Mouse (Mus musculus) neural tube, embryonic 15.5 days (tissue): ENCODE results near the gene Rack1. TPM values are rescaled to one million over a fixed set of nuclear protein-coding genes. Genes with fewer than 3 reads are reported as not detected.
"Not testable (repeated sequence)": the region's sequence is repeated elsewhere in the genome, so short reads cannot be mapped to it uniquely, and the experiment has no call there.

Experiments used
- ATAC-seq: fragments of 200-750 bp; cut with Nextera tagmentation; 2 replicates; pipeline ENCODE4 v1.8.0; 2017; ENCODE audit warnings: mild to moderate bottlenecking, moderate TSS enrichment, moderate library complexity; ENCODE audit not compliant: low FRiP score
- H3K27ac ChIP-seq: fragments of 300-500 bp; sonication (generic); replicated peaks from 2 replicates; pipeline ENCODE4 v1.5.1; 2015; ENCODE audit warnings: mild to moderate bottlenecking, inconsistent platforms
- H3K27me3 ChIP-seq: fragments of 300-500 bp; sonication (generic); replicated peaks from 2 replicates; pipeline ENCODE4 v1.6.1; 2015; ENCODE audit warnings: inconsistent platforms
- H3K36me3 ChIP-seq: fragments of 300-500 bp; sonication (generic); 2 replicates; pipeline ENCODE4 v1.6.1; 2015; ENCODE audit warnings: inconsistent platforms
- H3K4me1 ChIP-seq: fragments of 300-500 bp; sonication (generic); 2 replicates; pipeline ENCODE4 v1.6.1; 2015; ENCODE audit warnings: inconsistent platforms
- H3K4me2 ChIP-seq: fragments of 300-500 bp; sonication (generic); 2 replicates; pipeline ENCODE4 v1.6.1; 2015; ENCODE audit warnings: inconsistent platforms, mild to moderate bottlenecking, moderate library complexity
- H3K4me3 ChIP-seq: fragments of 300-500 bp; sonication (generic); replicated peaks from 2 replicates; pipeline ENCODE4 v1.5.1; 2015; ENCODE audit warnings: mild to moderate bottlenecking, inconsistent platforms
- H3K9ac ChIP-seq: fragments of 300-500 bp; sonication (generic); replicated peaks from 2 replicates; pipeline ENCODE4 v1.6.1; 2015; ENCODE audit warnings: mild to moderate bottlenecking, inconsistent platforms
- H3K9me3 ChIP-seq: fragments of 300-500 bp; sonication (generic); replicated peaks from 2 replicates; pipeline ENCODE4 v1.6.1; 2016; ENCODE audit warnings: inconsistent platforms
- WGBS: fragments of 180-500 bp; shearing (Covaris S2); methylation state at CpG from one replicate; pipeline ENCODE4 v1.1.7; 2015; ENCODE audit warnings: mixed read lengths; 5-methylcytosine and 5-hydroxymethylcytosine counted together
- polyA plus RNA-seq: library from polyadenylated mRNA; unstranded; fragments of >200 nt; fragmentation: Nextera tagmentation; extraction: Ambion mirVana; gene quantifications from 2 replicates; pipeline ENCODE4 v1.2.1, GENCODE M21; 2015

The Rack1 gene
- polyA plus RNA-seq, 1 experiment from 2014 or later: 351 TPM

DNA sequence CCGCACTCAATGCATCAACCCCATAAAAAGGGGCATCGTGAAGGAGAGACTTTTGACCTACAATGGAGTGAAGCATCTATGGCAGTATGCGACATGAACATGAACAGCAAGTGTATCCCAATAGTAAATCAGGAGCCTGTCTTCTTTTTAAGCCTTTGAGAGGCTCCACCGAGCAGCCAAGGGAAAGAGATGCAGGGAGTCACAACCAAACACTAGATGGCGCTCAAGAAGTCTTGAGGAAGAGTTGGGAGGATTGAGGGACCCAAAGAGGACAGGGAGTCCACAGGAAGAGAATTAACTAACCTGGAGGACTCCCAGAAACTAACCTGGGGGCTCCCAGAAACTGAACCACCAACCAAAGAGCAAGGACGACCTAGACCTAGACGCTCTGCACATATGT is 20.7 kb upstream of the Rack1 start:
- Histone ChIP-seq H3K9ac (no peak overlapping the region), H3K4me2 (no peak overlapping the region), H3K9me3 (no peaks in the 10 kb centered on the region), H3K27ac (no peak overlapping the region), H3K36me3 (no peaks in the 10 kb centered on the region), H3K4me3 (no peak overlapping the region), H3K4me1 (peaks cover 3% of the 10 kb centered on the region; the same call in 1 of the 2 replicates), H3K27me3 (no peaks in the 10 kb centered on the region; the same call in 1 of the 2 replicates)
- no peak for ATAC-seq
- 34% methylated on average over 7 of the region's 7 CpGs for WGBS

DNA sequence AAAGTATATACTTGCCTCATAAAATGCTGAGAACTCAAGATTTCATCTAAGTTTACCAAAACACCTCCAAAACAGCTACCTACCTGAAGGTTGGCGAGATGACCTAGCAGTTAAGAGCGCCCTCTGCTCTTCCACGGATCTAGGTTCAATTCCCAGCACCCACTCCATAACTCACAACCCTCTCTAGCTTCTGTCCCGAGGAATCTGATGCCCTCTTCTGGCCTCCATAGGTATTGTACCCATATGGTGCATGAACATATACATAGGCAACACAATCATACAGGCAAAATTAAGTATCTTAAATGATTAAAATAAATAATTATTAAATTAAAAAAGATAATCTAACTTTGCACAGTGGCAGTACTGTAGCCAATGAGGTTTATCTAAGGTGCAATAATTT is 17.9 kb upstream of the Rack1 start:
- no peak for ATAC-seq
- H3K27me3 ChIP-seq: no peaks in the 10 kb centered on the region; the same call in 1 of the 2 replicates
- H3K27ac ChIP-seq: no peak overlapping the region
- H3K9ac ChIP-seq: no peak overlapping the region
- no peaks in the 10 kb centered on the region for H3K4me1 ChIP-seq
- WGBS: 89% methylated on average over 4 of the region's 4 CpGs
- H3K4me2 ChIP-seq: no peak overlapping the region
- H3K9me3 ChIP-seq: no peaks in the 10 kb centered on the region
- H3K36me3 ChIP-seq: no peaks in the 10 kb centered on the region
- no peak overlapping the region for H3K4me3 ChIP-seq

DNA sequence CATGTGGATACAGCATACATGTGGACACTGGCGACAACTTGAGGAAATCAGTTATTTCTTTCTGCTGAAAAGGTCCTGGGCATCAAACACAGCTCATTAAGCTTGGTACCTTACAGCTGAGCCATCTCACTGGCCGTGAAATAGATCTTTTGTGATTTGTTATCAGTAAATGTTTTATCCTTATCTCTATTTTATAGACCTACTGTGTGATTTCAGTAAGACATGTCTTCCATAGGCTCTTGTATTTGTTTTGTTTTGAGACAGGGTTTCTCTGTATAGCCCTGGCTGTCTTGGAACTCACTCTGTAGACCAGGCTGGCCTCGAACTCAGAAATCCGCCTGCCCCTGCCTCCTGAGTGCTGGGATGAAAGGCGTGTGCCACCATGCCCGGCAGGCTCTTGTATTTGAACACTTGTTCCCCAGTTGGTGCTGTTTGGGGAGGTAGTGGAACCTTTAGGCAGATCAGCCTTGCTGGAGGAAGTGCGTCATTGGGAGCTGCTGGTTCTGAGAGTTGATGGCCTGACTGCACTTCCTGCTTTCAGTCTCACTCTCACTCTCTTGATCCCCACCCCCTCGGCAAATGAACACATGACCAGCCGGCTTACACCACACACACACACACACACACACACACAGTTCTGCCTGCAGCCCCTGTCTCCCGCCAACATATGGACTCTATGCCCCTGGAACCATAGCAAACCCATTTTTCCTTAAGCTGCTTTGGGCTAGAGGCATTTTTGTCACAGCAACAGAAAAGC is 12.5 kb upstream of the Rack1 start:
- Histone ChIP-seq H3K27me3 (no peaks in the 10 kb centered on the region), H3K4me3 (peak overlapping the region; percentile 41), H3K4me2 (peak overlapping the region; percentile 65), H3K9ac (0 out of 2 replicates have a peak overlapping the region, but pooled peaks have one; percentile 45), H3K4me1 (peaks cover 14% of the 10 kb centered on the region; the same call in 1 of the 2 replicates), H3K9me3 (no peaks in the 10 kb centered on the region), H3K27ac (peak overlapping the region; percentile 42; the same call in 1 of the 2 replicates), H3K36me3 (no peaks in the 10 kb centered on the region)
- WGBS: 45% methylated on average over 10 of the region's 10 CpGs
- ATAC-seq: peak; percentile 71; the same call in 1 of the 2 replicates

DNA sequence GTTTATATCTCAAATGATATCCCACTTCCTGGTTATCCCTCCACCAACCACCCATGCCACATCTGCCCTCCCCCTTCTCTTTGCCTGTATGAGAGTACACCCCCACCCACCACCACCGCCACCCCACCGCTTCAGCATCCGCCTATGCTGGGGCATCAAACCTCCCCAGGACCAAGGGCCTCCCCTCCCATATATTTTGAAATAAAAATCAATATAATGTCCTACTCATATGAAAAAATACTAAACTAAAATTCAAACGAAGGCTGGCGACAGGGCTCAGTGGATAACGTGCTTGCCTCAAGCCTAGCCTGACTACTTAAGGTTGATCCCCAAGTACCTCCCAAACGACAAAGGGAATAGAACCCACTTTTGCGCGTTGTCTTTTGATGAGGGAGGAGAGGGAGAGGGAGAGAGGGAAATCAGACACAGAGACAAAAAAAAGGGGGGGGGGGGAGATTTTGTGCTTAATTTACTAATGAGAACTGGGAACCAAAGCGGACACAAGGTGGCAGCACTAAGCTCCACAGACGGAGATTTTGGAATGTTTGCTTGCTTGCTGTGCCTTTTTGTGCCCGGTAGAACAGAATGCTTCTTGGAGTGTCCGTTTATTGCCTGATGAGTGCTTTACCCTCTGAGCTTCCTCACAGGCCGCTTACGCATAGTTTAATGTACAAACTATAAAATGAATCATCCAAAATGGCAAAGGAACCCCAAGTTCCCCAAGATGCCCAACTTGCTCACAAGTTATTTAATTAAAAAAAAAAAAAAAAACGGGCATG is 11.6 kb upstream of the Rack1 start:
- H3K36me3 ChIP-seq: no peaks in the 10 kb centered on the region
- no peaks in the 10 kb centered on the region for H3K9me3 ChIP-seq
- H3K4me2 ChIP-seq: peak overlapping the region; percentile 65
- peak overlapping the region; percentile 45 for H3K9ac ChIP-seq
- no peaks in the 10 kb centered on the region for H3K27me3 ChIP-seq
- peaks cover 14% of the 10 kb centered on the region; the same call in 1 of the 2 replicates for H3K4me1 ChIP-seq
- H3K4me3 ChIP-seq: peak overlapping the region; percentile 41
- WGBS: 9% methylated on average over 16 of the region's 16 CpGs
- ATAC-seq: peak; percentile 80
- peak overlapping the region; percentile 42 for H3K27ac ChIP-seq

DNA sequence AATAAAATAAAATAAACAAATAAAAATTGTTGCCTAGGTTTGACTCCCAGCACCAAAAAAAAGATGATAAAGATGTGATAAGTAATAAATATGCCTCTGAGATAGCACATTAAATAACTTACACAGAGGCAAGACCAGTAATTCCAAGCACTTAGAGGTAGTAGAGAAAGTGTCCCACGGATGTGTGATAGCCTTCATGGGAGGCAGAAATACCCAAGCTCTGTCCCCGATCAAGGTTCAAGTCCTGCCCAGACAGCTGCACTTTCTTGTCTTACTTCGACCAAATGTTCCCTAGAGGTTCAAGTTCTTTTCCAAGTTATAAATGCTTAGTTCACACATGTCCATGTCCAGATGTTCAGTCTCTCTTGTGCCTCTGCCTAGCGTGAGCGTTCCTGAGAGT is 10.9 kb upstream of the Rack1 start:
- no peak for ATAC-seq
- Histone ChIP-seq H3K36me3 (no peaks in the 10 kb centered on the region), H3K4me2 (no peak overlapping the region), H3K9me3 (no peaks in the 10 kb centered on the region), H3K4me1 (peaks cover 14% of the 10 kb centered on the region; the same call in 1 of the 2 replicates), H3K27me3 (no peaks in the 10 kb centered on the region), H3K9ac (no peak overlapping the region), H3K4me3 (no peak overlapping the region), H3K27ac (no peak overlapping the region)
- WGBS: 90% methylated on average over 5 of the region's 5 CpGs

DNA sequence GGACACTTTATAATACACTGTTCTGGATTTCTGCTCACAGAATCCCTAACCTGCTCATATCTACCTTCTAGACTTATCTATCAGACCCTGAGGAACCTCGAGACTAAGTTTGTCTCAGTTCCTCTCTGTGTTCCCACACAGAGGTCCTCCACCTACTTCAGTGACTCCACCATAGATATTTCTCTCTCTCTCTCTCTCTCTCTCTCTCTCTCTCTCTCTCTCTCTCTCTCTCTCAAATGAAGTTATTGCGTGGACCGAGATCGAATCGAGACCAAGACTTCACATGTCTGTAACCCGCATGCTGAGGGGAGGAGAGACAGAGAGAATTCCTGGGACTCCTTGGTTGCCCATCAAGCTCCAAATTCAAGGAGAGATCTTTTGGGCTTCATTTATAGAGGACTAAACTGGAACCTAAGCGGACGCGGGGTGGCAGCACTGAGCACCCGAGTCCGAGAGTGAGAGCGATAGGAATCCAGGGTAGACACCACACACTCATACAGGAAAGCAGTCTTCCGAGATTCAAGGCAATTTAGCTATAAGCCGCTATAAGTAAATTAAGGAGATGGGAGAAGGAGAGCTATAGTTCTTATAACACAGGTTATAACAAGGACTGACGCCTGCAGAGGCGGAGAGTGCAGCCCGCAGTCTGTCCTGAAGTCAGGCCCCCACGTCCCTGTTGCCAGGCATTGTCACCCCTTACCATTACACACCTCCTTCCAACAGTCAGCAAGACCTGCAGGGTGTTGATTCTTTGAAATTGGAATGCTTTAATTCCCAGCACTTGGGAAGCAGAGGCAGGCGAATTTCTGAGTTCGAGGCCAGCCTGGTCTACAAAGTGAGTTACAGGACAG is 9.9 kb upstream of the Rack1 start:
- Histone ChIP-seq H3K4me2 (peak overlapping the region; percentile 56), H3K36me3 (no peaks in the 10 kb centered on the region), H3K4me1 (peaks cover 14% of the 10 kb centered on the region; the same call in 1 of the 2 replicates), H3K27ac (no peak overlapping the region), H3K27me3 (no peaks in the 10 kb centered on the region), H3K4me3 (peak overlapping the region; percentile 27), H3K9ac (no peak overlapping the region), H3K9me3 (no peaks in the 10 kb centered on the region)
- WGBS: 17% methylated on average over 20 of the region's 20 CpGs
- ATAC-seq: peak; percentile 70

DNA sequence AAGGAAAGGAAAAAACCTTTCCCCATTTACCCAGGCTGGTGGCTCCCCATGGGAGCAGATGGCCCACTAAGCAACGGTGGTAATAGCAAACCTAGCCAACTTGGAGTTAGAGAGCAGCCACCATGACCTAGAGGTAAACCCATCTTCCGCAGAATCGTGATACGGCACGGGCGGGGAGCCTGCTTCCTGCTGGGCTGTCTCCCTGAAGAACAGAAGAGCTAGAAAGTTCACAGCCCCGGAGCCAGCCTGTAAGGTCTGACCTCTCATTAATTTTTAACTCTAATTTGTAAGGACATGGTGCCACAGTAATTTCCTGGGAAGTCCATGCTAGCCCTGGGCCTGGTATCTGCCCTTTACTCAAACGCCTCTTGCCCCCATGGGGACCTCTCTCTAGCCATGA is 9.2 kb upstream of the Rack1 start:
- WGBS: 42% methylated on average over 8 of the region's 8 CpGs
- Histone ChIP-seq H3K4me1 (peaks cover 14% of the 10 kb centered on the region; the same call in 1 of the 2 replicates), H3K9ac (no peak overlapping the region), H3K9me3 (no peaks in the 10 kb centered on the region), H3K36me3 (no peaks in the 10 kb centered on the region), H3K27me3 (no peaks in the 10 kb centered on the region), H3K4me3 (no peak overlapping the region), H3K4me2 (0 out of 2 replicates have a peak overlapping the region, but pooled peaks have one; percentile 56), H3K27ac (no peak overlapping the region)
- ATAC-seq: no peak

DNA sequence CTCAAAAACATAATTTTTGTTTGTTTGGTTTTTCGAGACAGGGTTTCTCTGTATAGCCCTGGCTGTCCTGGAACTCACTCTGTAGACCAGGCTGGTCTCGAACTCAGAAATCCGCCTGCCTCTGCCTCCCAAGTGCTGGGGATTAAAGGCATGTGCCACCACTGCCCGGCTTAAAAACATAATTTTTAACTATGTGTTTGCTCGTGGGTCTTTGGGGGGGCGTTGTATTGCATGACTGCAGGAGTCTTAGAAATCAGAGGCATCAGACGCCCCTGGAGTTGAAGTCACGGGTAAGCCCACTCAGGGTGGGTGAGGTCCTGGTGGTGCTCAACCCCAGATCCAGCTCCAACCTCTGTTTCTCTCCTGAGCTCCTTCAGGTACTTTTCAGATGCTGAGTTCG is 8.2 kb upstream of the Rack1 start:
- not testable (repeated sequence) for H3K9ac ChIP-seq, H3K27me3 ChIP-seq, H3K36me3 ChIP-seq, H3K4me2 ChIP-seq, ATAC-seq, H3K4me3 ChIP-seq, H3K27ac ChIP-seq, H3K9me3 ChIP-seq
- H3K4me1 ChIP-seq: peaks cover 14% of the 10 kb centered on the region; the same call in 1 of the 2 replicates
- WGBS: 91% methylated on average over 9 of the region's 9 CpGs

DNA sequence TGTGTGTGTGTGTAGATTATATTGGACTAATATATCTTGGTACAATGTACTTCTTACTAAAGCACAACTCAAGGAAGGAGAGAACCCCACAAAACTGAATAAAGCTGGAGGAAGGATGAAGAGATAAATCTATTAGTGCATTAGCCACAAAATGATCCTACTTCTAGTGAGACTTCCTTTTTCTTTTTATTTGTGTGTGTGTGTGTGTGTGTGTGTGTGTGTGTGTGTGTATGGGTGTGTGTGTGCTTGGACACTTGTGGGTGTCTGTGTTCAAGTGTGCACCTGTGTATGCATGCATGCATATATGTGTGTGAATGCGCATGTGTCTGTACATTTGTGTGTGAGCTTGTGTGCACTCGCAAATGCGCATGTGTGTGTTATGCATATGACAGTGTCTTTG is 6.9 kb upstream of the Rack1 start:
- Histone ChIP-seq H3K4me1 (peaks cover 19% of the 10 kb centered on the region), H3K9me3 (no peaks in the 10 kb centered on the region), H3K4me3 (no peak overlapping the region), H3K27ac (no peak overlapping the region), H3K27me3 (no peaks in the 10 kb centered on the region), H3K4me2 (no peak overlapping the region), H3K9ac (no peak overlapping the region), H3K36me3 (no peaks in the 10 kb centered on the region)
- 97% methylated on average over 3 of the region's 3 CpGs for WGBS
- ATAC-seq: no peak

DNA sequence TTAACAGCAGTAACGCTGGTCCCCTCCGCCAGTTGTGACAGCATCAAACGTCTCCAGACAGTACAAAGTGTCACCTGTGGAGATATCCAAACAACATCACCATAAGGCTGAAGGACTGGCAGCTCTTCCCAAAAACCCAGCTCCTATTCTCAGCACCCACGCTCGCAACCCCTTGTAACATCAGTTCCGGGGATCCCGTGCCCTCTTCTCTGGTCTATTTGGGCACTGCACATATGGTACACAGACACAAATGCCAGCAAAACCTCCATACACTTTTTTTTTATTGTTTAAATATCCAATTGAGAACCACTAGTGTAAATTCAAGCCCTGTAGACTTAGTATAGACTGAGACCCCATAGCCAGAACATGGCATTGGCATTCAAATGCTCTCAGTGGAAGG is 4.9 kb upstream of the Rack1 start:
- Histone ChIP-seq H3K4me2 (no peak overlapping the region), H3K9ac (no peak overlapping the region), H3K4me3 (no peak overlapping the region), H3K27me3 (no peaks in the 10 kb centered on the region), H3K9me3 (no peaks in the 10 kb centered on the region), H3K36me3 (no peaks in the 10 kb centered on the region), H3K27ac (no peak overlapping the region), H3K4me1 (peaks cover 24% of the 10 kb centered on the region)
- 91% methylated on average over 7 of the region's 7 CpGs for WGBS
- no peak for ATAC-seq

DNA sequence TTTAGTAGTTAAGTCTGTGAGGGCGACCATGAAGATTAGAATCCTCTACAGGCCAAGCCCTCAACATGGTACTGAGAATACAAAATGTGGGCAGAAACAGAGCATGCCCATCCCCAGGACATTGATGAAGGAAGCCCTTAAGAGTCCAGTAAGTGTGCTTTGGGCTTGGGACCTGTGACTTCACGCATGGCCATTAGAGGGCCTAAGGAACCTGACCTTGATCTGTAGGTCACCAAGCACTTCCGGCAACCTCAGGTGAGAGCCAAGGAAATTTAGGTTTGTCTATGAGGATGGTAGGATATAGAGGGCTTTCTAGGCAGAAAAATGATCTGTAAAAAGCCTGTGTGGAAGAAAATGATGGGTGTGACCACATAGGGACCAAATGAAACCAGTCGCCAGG is 3.8 kb upstream of the Rack1 start:
- no peak overlapping the region for H3K4me2 ChIP-seq
- ATAC-seq: no peak
- H3K9ac ChIP-seq: no peak overlapping the region
- H3K4me1 ChIP-seq: peaks cover 25% of the 10 kb centered on the region
- no peak overlapping the region for H3K4me3 ChIP-seq
- WGBS: 84% methylated on average over 4 of the region's 4 CpGs
- no peaks in the 10 kb centered on the region for H3K9me3 ChIP-seq
- no peaks in the 10 kb centered on the region for H3K36me3 ChIP-seq
- H3K27me3 ChIP-seq: no peaks in the 10 kb centered on the region
- no peak overlapping the region for H3K27ac ChIP-seq
